Mouse (Mus musculus) layer of hippocampus, adult 18-20 months (tissue): ENCODE results near the gene Zscan22. TPM values are rescaled to one million over a fixed set of nuclear protein-coding genes. Genes with fewer than 3 reads are reported as not detected.
"Not testable (repeated sequence)": the region's sequence is repeated elsewhere in the genome, so short reads cannot be mapped to it uniquely, and the experiment has no call there.

Experiments used
- DNase-seq, 2 experiments: peaks; one replicate each; pipeline ENCODE4 v3.0.0; 2022; ENCODE audit warnings: low spot score in 2 of 2
- long read RNA-seq: library from polyadenylated mRNA; stranded (forward); transcript quantifications from one replicate; pipeline ENCODE4 v2.0.0, GENCODE M21; 2021
- total RNA-seq, 2 experiments: library from RNA; stranded (reverse); gene quantifications; 2 replicates each; pipeline ENCODE4 v1.2.3; 2021

Gene Zscan22
- total RNA-seq, result 10 to 100 TPM; 15.9 to 17.4 TPM
- long read RNA-seq, transcript Zscan22-203 (2 exons, 2,087 nt), result major isoform, 5 of 19 reads
- long read RNA-seq, transcript Zscan22-202 (2 exons, 2,995 nt), result major isoform, 5 of 19 reads
- long read RNA-seq, partial matches to known transcripts, result 0 of 19 reads
- long read RNA-seq, other reads (novel, unspliced or antisense), result 4 of 19 reads

- peak; percentile 95 to 98 for DNase-seq
Observed at GRCm38 (mm10) chr7:12897655-12898410, at the start of gene Zscan22. Gene Zscan22 (plus strand): TSS chr7:12897815.

GRCm38 (mm10) chr7:12874301-12874700 is 23.3 kb upstream of the Zscan22 start:
- peak in 1 of 2 experiments; percentile 21 for DNase-seq

- no peak for DNase-seq
Observed at GRCm38 (mm10) chr7:12880036-12880435, 17.6 kb upstream of the Zscan22 start.

- not testable (repeated sequence) for DNase-seq
Observed at GRCm38 (mm10) chr7:12880497-12880896, 17.1 kb upstream of the Zscan22 start.

- peak; percentile 94 to 98 for DNase-seq
Observed at GRCm38 (mm10) chr7:12880911-12881660, 16.5 kb upstream of the Zscan22 start, which contains the start of gene Zfp128. Gene Zfp128 (plus strand): TSS chr7:12881177.

GRCm38 (mm10) chr7:12886563-12887266 is 10.9 kb upstream of the Zscan22 start:
- DNase-seq, result no peak

- DNase-seq, result no peak
Observed at GRCm38 (mm10) chr7:12887585-12887984, 10.0 kb upstream of the Zscan22 start.

GRCm38 (mm10) chr7:12890928-12891327 is 6.7 kb upstream of the Zscan22 start:
- DNase-seq, result no peak

- DNase-seq, result no peak
Observed at GRCm38 (mm10) chr7:12891334-12891733, 6.3 kb upstream of the Zscan22 start.

GRCm38 (mm10) chr7:12901517-12901916 is 3.9 kb downstream of the Zscan22 start:
- DNase-seq, result no peak

GRCm38 (mm10) chr7:12903623-12904022 is 6.0 kb downstream of the Zscan22 start:
- DNase-seq, result no peak

GRCm38 (mm10) chr7:12905146-12905545 is 7.5 kb downstream of the Zscan22 start:
- DNase-seq, result no peak

GRCm38 (mm10) chr7:12909498-12909962 is 11.9 kb downstream of the Zscan22 start:
- peak; percentile 68 to 91 for DNase-seq

- peak; percentile 64 to 78 for DNase-seq
Observed at GRCm38 (mm10) chr7:12910181-12910668, 12.6 kb downstream of the Zscan22 start.

GRCm38 (mm10) chr7:12913556-12913955 is 15.9 kb downstream of the Zscan22 start:
- no peak for DNase-seq

GRCm38 (mm10) chr7:12920495-12920894 is 22.9 kb downstream of the Zscan22 start:
- not testable (repeated sequence) for DNase-seq

GRCm38 (mm10) chr7:12921318-12921704 is 23.7 kb downstream of the Zscan22 start:
- DNase-seq, result no peak

GRCm38 (mm10) chr7:12921705-12922465 is 24.3 kb downstream of the Zscan22 start, which contains the start of gene Rps5:
Gene Rps5 (plus strand): TSS chr7:12922290.
- DNase-seq, result peak; percentile 98 to 100

- no peak for DNase-seq
Observed at GRCm38 (mm10) chr7:12922729-12923128, 25.1 kb downstream of the Zscan22 start.

GRCm38 (mm10) chr7:12926316-12926715 is 28.7 kb downstream of the Zscan22 start:
- DNase-seq, result no peak
